Mouse (Mus musculus) layer of hippocampus, adult 9-11 months (tissue): ENCODE measurements around the gene E130308A19Rik.

Source experiments
- DNase-seq: peaks from one replicate; pipeline ENCODE4 v3.0.0; 2022

Gene E130308A19Rik

GRCm38 (mm10) chr4:59731544-59731943 is 105.5 kb downstream of the E130308A19Rik start:
- DNase-seq = no peak

- DNase-seq = no peak
Observed at GRCm38 (mm10) chr4:59739321-59739720, 113.3 kb downstream of the E130308A19Rik start.

- DNase-seq = no peak
Observed at GRCm38 (mm10) chr4:59739882-59740281, 113.9 kb downstream of the E130308A19Rik start.

- no peak for DNase-seq
Observed at GRCm38 (mm10) chr4:59753491-59754140, 127.6 kb downstream of the E130308A19Rik start.

- peak; percentile 86 for DNase-seq
Observed at GRCm38 (mm10) chr4:59756332-59757082, 130.5 kb downstream of the E130308A19Rik start.

DNA sequence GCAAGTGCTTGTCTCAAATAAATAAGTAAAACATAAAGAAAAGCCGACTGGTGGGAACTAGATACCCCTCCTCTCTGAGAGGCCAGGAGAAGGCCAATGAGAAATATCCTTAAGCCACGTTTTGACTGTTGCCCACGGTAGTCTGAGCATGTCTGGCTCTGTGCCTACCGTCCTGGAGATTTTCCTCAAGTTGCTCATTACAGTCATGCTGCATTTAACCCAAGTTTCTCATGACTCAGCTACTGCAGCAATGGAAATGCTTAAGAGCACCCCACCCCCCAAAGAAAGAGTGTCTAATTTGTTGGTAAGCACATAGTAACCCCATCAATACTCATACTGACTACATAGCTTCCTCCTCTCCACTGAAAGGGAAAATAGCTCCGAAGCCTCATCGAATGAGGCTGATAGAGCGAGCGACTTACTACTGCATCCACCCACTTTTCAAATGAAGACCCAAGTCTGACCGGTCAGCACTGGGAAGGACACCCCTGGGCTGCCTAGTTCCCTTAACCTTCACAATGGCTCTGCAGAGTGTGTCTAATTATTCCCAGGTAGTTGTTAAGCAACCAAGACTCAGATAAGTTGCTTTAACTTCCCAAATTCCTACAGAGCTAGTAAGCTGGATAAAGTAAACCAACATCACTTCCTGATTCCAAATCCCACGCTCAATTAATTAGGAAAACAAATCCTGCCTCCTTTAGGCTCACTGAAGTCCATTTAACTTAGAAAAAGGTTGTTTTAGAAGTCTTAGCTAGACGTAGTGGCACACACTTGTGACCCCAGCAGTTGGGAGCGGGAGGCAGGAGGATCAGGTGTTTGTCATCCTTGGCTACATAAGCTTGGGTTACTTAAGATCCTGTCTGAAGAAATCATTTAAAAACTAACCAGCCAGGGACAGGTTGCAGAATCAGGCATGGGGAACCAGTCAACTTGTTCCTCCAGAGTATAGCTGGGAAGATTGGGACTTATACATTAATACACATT is 131.7 kb downstream of the E130308A19Rik start:
- DNase-seq = no peak

DNA sequence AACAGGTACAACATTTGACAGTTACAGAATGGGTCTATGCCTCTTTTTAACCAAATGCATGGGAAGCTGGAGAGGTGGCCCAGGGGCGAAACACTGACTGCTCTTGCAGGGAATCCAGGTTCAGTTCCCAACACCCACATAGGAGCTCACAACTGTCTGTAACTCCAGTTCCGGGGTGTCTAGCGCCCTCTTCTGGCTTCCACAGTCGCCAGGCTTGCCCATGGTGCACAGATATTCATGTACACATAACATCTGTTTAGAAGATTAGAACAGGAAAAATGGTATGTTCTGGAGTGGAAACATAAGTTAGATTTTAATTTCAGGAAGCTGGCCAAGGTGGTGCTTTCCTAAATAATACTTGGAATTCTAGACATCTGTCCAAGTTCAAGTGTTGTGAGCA is 134.0 kb downstream of the E130308A19Rik start:
- no peak for DNase-seq

- DNase-seq = no peak
Observed at GRCm38 (mm10) chr4:59760636-59761364, 134.8 kb downstream of the E130308A19Rik start.

GRCm38 (mm10) chr4:59761365-59761729 is 135.3 kb downstream of the E130308A19Rik start:
- no peak for DNase-seq

- no peak for DNase-seq
Observed at GRCm38 (mm10) chr4:59764950-59765349, 138.9 kb downstream of the E130308A19Rik start.

DNA sequence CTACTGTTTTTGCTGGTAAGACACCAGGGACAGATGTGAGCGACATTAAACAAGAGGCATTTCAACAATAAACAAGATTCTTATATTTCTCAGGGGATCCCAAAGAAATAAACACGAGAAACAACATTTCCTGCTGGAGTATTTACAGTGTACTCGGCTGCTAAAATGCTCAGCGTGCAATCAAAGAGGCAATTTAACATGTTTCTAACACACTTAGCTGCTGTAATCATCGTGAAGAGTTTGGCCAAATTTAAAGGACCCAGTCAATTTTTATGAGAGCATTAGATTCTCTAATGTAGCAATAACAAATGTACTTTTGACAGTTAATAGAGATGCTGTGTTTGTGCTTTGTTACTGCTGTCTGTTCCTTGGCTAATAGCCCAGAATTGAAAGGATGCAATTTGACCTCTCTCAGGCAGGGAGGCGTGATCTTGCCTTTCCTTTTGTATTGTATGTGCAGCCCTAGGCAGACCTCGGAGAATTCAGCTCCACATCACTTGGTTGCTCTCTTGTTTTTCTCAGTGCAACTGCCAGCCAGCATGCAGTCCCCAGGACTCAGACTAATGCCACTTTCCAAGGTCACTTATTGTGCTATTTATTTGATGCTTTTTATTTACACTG is 139.5 kb downstream of the E130308A19Rik start:
- no peak for DNase-seq

GRCm38 (mm10) chr4:59767717-59768116 is 141.7 kb downstream of the E130308A19Rik start:
- DNase-seq = no peak

GRCm38 (mm10) chr4:59772171-59772879 is 146.3 kb downstream of the E130308A19Rik start:
- DNase-seq = no peak

DNA sequence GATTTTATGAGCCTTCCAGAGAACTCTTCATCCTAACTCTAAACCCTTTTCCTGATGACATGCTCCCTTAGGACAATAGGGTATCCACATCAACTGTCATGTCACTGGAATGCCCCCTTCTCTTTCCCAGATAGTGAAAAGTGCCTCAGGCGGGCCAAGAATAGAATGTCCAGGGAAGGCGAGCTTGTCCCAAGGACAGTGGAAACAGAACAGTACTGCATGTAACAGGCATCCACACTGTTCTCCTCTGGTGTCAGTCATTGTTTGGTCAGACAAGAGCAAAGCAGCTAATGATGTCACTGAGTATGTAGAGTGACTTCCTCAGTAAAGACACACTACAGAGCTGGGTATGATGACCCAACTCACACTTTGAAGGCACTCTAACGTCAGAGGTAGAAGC is 151.8 kb downstream of the E130308A19Rik start:
- no peak for DNase-seq

- DNase-seq = no peak
Observed at GRCm38 (mm10) chr4:59780568-59780967, 154.6 kb downstream of the E130308A19Rik start.

DNA sequence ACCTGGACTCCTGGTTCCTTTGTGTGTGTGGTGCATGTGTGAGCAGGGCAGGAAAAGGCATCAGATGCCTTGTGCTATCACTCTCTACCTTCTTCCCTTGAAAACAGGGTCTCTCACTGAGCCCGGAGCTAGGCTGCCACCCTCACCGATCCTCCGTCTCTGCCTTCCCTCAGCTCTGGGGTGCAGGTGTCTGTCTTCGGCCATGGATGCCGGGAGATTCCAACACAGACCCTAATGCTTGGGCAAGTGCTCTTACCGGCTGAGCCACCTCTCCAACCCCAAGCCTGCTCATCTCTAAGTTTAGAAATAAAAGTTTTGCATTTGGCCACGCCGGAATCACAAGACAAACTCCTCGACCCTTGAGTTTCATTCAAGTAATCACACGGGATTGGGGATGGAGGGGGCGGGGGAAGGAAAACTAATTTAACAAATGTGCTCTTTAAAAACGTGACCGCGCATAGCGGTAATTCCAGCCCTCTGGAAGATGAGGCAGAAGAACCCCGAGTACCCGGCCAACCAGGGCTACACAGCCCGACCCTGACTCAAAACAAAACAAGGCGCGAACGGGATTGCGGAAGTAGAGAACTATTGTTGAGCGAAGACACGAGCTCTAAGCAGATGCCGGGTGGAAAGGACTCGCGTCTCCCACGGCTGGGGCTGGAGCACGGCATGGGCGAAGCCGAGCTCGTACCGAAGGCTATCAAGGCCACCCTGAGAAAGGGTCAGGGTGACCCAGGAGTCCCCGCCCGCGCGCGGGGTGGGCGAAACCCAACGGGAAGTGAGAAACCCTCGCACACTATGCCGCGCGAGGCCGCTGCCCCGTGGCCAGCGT is 157.1 kb downstream of the E130308A19Rik start:
- peak; percentile 42 for DNase-seq

DNA sequence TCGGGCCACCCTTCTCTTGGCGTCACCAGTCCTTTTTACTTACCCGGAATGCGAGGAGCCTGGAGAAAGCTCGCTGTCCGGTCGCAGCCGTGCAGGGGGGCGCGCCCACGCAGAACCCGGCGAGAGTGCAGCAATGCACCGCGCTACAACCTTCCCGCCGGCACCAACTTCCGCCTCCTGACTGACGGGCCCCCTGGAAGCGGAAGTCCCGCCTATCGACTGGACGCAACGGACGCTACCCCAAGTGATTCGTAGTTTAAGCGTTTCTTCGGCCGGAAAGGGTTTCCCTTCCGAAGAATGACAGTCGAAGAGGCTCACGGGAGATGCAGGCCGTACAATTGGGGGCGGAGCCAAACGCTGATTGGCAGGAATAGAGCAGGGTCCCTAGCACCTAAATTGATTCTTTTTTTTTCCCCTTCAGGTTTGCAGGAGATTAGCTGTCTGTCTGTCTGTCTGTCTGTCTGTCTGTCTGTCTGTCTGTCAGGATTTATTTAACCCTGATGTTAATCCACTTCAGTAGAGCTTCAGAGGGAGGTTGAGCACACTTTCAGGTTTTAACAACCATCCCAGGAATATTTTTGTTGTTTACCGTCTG is 157.8 kb downstream of the E130308A19Rik start:
- DNase-seq = peak; percentile 97

GRCm38 (mm10) chr4:59785412-59785811 is 159.4 kb downstream of the E130308A19Rik start:
- no peak for DNase-seq

DNA sequence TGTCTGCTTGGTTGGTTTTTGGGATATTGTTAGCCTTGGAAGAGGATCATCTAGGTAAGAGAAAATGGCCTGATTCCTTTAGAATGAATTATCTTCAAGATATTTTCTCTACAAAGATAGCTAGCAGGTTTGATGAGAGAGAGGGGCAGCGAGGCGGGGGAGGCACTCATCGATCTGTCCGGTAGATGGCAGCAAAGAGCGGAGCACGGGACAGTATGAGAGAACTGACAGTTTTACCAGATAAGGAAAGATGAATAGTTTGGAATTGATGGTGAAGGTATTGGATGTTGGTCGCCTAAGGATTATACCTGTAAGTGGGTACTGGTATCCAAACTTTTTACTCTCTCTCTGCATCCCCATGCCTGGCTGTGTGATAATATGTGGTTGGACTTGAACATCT is 160.7 kb downstream of the E130308A19Rik start:
- DNase-seq = peak; percentile 55

DNA sequence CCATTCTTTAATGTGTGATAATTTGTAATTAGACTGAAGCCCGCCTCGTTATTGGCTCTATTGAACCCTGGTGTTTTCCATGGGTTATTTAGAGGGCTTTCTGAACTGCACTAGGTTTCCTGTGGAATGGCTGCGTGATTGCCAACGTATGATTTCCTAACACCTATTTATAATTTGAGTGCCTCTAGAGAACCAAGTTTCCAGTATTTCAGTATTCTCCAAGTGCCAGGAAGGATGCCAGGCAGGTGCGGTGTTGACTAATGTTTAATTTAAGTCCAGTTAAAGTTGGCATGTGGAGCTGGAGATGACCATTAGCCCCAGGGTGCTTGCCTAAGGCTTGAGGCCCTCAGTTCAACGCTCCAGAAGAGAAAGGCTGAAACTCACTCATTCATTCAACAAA is 161.1 kb downstream of the E130308A19Rik start:
- no peak for DNase-seq
